Mouse (Mus musculus) limb, embryonic 12.5 days (tissue): ENCODE measurements at regions not wholly inside any gene's neighbourhood (a gene's known extent, or its start where the extent isn't known, plus 50 kb on each side); places are given as distances from the start of the nearest gene placed in this dataset.

Experiments used
- ATAC-seq: fragments of 200-750 bp; cut with Nextera tagmentation; 2 replicates; pipeline ENCODE4 v1.8.0; 2017; ENCODE audit warnings: low read depth, moderate TSS enrichment; ENCODE audit not compliant: insufficient number of reproducible peaks, insufficient read depth, low FRiP score, low TSS enrichment
- H3K27ac ChIP-seq: fragments of 300-500 bp; sonication (generic); 2 replicates; pipeline ENCODE4 v1.5.1; 2016; ENCODE audit warnings: mild to moderate bottlenecking, moderate library complexity
- H3K27me3 ChIP-seq: fragments of 300-500 bp; sonication (generic); 2 replicates; pipeline ENCODE4 v1.6.1; 2016; ENCODE audit warnings: mild to moderate bottlenecking, moderate library complexity
- H3K36me3 ChIP-seq: fragments of 300-500 bp; sonication (generic); 2 replicates; pipeline ENCODE4 v1.6.1; 2016; ENCODE audit warnings: mild to moderate bottlenecking, moderate library complexity
- H3K4me1 ChIP-seq: fragments of 300-500 bp; sonication (generic); replicated peaks from 2 replicates; pipeline ENCODE4 v1.6.1; 2016
- H3K4me2 ChIP-seq: fragments of 300-500 bp; sonication (generic); 2 replicates; pipeline ENCODE4 v1.6.1; 2016; ENCODE audit warnings: mild to moderate bottlenecking, moderate library complexity
- H3K4me3 ChIP-seq: fragments of 300-500 bp; sonication (generic); replicated peaks from 2 replicates; pipeline ENCODE4 v1.5.1; 2016; ENCODE audit warnings: mild to moderate bottlenecking
- H3K9ac ChIP-seq: fragments of 300-500 bp; sonication (generic); replicated peaks from 2 replicates; pipeline ENCODE4 v1.6.1; 2016; ENCODE audit warnings: mild to moderate bottlenecking, moderate library complexity
- H3K9me3 ChIP-seq: fragments of 300-500 bp; sonication (generic); 2 replicates; pipeline ENCODE4 v1.6.1; 2016; ENCODE audit warnings: mild to moderate bottlenecking, moderate library complexity
- WGBS: fragments of 180-500 bp; shearing (Covaris S2); methylation state at CpG from one replicate; pipeline ENCODE4 v1.1.7; 2016; 5-methylcytosine and 5-hydroxymethylcytosine counted together

DNA sequence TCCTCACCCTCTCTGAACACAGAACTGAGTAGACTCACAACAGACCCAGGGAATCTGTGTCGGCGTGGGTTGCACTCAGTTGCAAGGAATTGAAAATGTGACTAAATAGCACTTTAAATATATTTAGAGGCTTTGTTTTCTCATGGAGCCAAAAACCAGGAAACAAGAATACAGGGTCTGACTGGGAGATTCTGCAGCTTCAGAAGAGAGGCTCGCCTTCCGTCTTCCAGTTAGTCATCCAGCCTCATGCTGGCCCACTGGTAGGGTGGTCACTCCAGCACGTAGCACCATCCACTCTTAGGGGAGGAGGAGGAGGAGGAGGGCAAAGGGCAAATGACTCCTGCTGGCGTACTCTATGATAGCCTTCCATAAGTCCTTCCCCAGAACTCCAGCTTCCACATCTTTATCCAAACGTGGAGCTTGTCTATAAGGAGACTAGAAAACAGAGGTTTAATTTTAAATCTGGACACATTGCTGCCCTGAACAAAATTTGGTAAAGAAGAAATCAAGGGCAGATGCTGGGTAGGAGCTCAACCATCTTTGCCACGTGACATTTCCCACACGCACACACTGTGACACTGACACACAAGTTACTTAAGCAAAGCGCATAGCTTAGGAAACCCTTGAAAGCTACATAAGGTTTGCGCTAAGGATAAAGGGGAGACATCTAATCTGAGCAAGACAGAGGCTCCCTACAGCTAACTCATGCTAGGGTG is 60.8 kb downstream of the Mis18a start:
- Histone ChIP-seq H3K9ac (no peak overlapping the region), H3K27ac (no peak overlapping the region), H3K4me3 (no peak overlapping the region), H3K36me3 (no peaks in the 10 kb centered on the region), H3K4me2 (no peak overlapping the region), H3K4me1 (no peaks in the 10 kb centered on the region), H3K27me3 (no peaks in the 10 kb centered on the region), H3K9me3 (peaks cover 4% of the 10 kb centered on the region; the same call in 1 of the 2 replicates)
- no peak for ATAC-seq
- 90% methylated on average over 11 of the region's 11 CpGs for WGBS

- peaks cover 4% of the 10 kb centered on the region; the same call in 1 of the 2 replicates for H3K9me3 ChIP-seq
- WGBS: 61% methylated on average over 9 of the region's 9 CpGs
- no peak overlapping the region for H3K4me2 ChIP-seq
Measured at GRCm38 (mm10) chr16:90664086-90664485, 63.1 kb downstream of the Mis18a start.

GRCm38 (mm10) chr16:90658050-90658449 is 69.2 kb downstream of the Mis18a start:
- no peak overlapping the region for H3K27ac ChIP-seq
- H3K9ac ChIP-seq: no peak overlapping the region
- H3K36me3 ChIP-seq: no peaks in the 10 kb centered on the region
- H3K9me3 ChIP-seq: no peaks in the 10 kb centered on the region
- no peak overlapping the region for H3K4me2 ChIP-seq
- H3K4me1 ChIP-seq: peaks cover 9% of the 10 kb centered on the region
- no peak for ATAC-seq
- H3K27me3 ChIP-seq: no peaks in the 10 kb centered on the region
- H3K4me3 ChIP-seq: no peak overlapping the region
- WGBS: 84% methylated on average over 7 of the region's 7 CpGs

More at GRCm38 (mm10) chr16:90664086-90664485, 63.1 kb downstream of the Mis18a start:
- no peaks in the 10 kb centered on the region for H3K4me1 ChIP-seq
- H3K27ac ChIP-seq: no peak overlapping the region
- no peak for ATAC-seq
- no peak overlapping the region for H3K9ac ChIP-seq
- H3K4me3 ChIP-seq: no peak overlapping the region
- no peaks in the 10 kb centered on the region for H3K36me3 ChIP-seq
- no peaks in the 10 kb centered on the region for H3K27me3 ChIP-seq

DNA sequence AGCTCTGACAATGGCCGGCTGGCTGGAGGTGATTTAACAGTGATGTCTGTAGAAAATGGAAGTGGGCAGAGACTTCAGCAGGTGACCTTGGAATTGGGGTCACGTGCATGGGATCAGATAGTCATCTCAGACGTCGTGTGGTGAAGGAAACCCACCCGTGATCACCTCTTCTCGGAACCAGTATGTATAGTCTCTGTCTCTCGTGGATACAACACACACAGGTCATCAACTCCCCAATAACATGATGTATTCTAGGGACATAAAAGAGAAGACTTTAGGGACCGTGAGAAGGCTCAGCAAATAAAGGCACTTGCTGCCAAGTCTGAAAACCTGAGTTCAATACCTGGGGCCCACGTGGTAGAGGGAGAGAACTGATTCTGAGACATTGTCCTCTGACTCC is 70.2 kb downstream of the Mis18a start:
- Histone ChIP-seq H3K27me3 (no peaks in the 10 kb centered on the region), H3K9me3 (no peaks in the 10 kb centered on the region), H3K4me2 (0 out of 2 replicates have a peak overlapping the region, but pooled peaks have one; percentile 25), H3K27ac (peak overlapping the region; percentile 62), H3K36me3 (no peaks in the 10 kb centered on the region), H3K4me1 (peaks cover 9% of the 10 kb centered on the region), H3K4me3 (no peak overlapping the region), H3K9ac (no peak overlapping the region)
- 31% methylated on average over 9 of the region's 9 CpGs for WGBS
- no peak for ATAC-seq

GRCm38 (mm10) chr16:90656571-90657011 is 70.6 kb downstream of the Mis18a start:
- Histone ChIP-seq H3K4me1 (peaks cover 9% of the 10 kb centered on the region), H3K9ac (no peak overlapping the region), H3K27ac (peak overlapping the region; percentile 62), H3K9me3 (no peaks in the 10 kb centered on the region), H3K4me3 (no peak overlapping the region), H3K4me2 (peak overlapping the region; percentile 25; the same call in 1 of the 2 replicates), H3K27me3 (no peaks in the 10 kb centered on the region), H3K36me3 (no peaks in the 10 kb centered on the region)
- 11% methylated on average over 16 of the region's 16 CpGs for WGBS
- peak; percentile 75 for ATAC-seq

- Histone ChIP-seq H3K9me3 (no peaks in the 10 kb centered on the region), H3K9ac (no peak overlapping the region), H3K4me1 (peaks cover 9% of the 10 kb centered on the region), H3K4me3 (no peak overlapping the region), H3K27ac (no peak overlapping the region), H3K4me2 (no peak overlapping the region), H3K36me3 (no peaks in the 10 kb centered on the region), H3K27me3 (no peaks in the 10 kb centered on the region)
- no peak for ATAC-seq
- WGBS: 96% methylated on average over 5 of the region's 5 CpGs
Measured at GRCm38 (mm10) chr16:90654853-90655252, 72.4 kb downstream of the Mis18a start.

DNA sequence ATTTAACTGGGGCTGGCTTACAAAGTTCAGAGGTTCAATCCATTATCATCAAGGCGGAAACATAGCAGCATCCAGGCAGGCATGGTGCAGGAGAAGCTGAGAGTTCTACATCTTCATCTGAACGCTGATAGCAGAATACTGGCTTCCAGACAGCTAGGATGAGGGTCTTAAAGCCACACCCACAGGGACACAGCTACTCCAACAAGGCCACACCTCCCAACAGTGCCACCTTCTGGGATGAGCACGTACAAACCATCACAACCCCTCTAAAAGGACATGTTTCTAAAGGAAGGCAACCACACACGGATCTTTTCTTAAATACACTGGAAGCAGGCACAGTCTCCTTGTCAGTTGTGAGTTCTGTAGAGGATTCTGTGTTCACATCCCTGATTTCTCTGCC is 74.4 kb downstream of the Mis18a start:
- ATAC-seq: no peak
- H3K27ac ChIP-seq: no peak overlapping the region
- no peaks in the 10 kb centered on the region for H3K36me3 ChIP-seq
- no peak overlapping the region for H3K9ac ChIP-seq
- no peaks in the 10 kb centered on the region for H3K27me3 ChIP-seq
- H3K9me3 ChIP-seq: no peaks in the 10 kb centered on the region
- WGBS: 61% methylated on average over 4 of the region's 4 CpGs
- H3K4me1 ChIP-seq: peaks cover 9% of the 10 kb centered on the region
- no peak overlapping the region for H3K4me3 ChIP-seq
- H3K4me2 ChIP-seq: no peak overlapping the region

GRCm38 (mm10) chr16:90648161-90648560 is 79.0 kb downstream of the Mis18a start:
- ATAC-seq: no peak
- no peaks in the 10 kb centered on the region for H3K4me1 ChIP-seq
- H3K36me3 ChIP-seq: no peaks in the 10 kb centered on the region
- no peak overlapping the region for H3K9ac ChIP-seq
- H3K4me3 ChIP-seq: no peak overlapping the region
- no peak overlapping the region for H3K27ac ChIP-seq
- no peak overlapping the region for H3K4me2 ChIP-seq
- no peaks in the 10 kb centered on the region; the same call in 1 of the 2 replicates for H3K9me3 ChIP-seq
- WGBS: 89% methylated on average over 4 of the region's 4 CpGs
- H3K27me3 ChIP-seq: no peaks in the 10 kb centered on the region

DNA sequence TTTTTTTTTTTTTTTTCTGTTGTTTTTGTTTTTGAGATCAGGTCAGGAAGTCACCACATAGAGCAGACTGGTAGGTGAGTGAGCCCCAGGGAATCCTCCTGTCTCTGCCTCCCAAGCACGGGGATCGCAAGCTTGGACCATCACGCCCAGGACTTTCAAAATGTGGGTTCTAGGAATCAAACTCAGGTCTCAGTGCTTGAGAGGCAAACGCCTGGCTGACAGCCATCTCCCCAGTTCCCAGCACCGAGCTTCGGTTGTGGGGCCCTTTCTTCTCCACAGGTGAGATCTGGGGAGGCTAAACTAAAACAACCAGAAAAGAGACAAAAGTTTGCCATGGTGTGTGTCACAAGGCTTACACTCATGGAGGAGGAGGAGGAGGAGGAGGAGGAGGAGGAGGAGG is 84.5 kb downstream of the Mis18a start:
- Histone ChIP-seq H3K9me3 (no peaks in the 10 kb centered on the region; the same call in 1 of the 2 replicates), H3K27me3 (no peaks in the 10 kb centered on the region), H3K36me3 (no peaks in the 10 kb centered on the region), H3K4me3 (no peak overlapping the region), H3K4me1 (no peaks in the 10 kb centered on the region), H3K27ac (no peak overlapping the region), H3K4me2 (no peak overlapping the region), H3K9ac (no peak overlapping the region)
- WGBS: 89% methylated on average over 6 of the region's 6 CpGs
- ATAC-seq: no peak

- Histone ChIP-seq H3K27me3 (no peaks in the 10 kb centered on the region), H3K9me3 (peaks cover 3% of the 10 kb centered on the region; the same call in 1 of the 2 replicates), H3K4me3 (no peak overlapping the region), H3K4me1 (peaks cover 6% of the 10 kb centered on the region), H3K4me2 (no peak overlapping the region), H3K36me3 (no peaks in the 10 kb centered on the region), H3K27ac (no peak overlapping the region), H3K9ac (no peak overlapping the region)
- WGBS: 54% methylated on average over 12 of the region's 12 CpGs
- no peak for ATAC-seq
Measured at GRCm38 (mm10) chr16:90635216-90635615, 92.0 kb downstream of the Mis18a start.

GRCm38 (mm10) chr16:90629976-90630375 is 97.2 kb downstream of the Mis18a start:
- Histone ChIP-seq H3K9me3 (peaks cover 3% of the 10 kb centered on the region; the same call in 1 of the 2 replicates), H3K27me3 (no peaks in the 10 kb centered on the region), H3K9ac (peak overlapping the region; percentile 45; the same call in 1 of the 2 replicates), H3K27ac (peak overlapping the region; percentile 97), H3K4me3 (no peak overlapping the region), H3K4me1 (peaks cover 39% of the 10 kb centered on the region), H3K4me2 (0 out of 2 replicates have a peak overlapping the region, but pooled peaks have one; percentile 38), H3K36me3 (no peaks in the 10 kb centered on the region)
- ATAC-seq: no peak
- WGBS: 22% methylated on average over 6 of the region's 6 CpGs
